Mouse (Mus musculus): ENCODE measurements around the gene Plagl1.
"Not testable (repeated sequence)": the region's sequence is repeated elsewhere in the genome, so short reads cannot be mapped to it uniquely, and the experiment has no call there.

The Plagl1 gene

DNA sequence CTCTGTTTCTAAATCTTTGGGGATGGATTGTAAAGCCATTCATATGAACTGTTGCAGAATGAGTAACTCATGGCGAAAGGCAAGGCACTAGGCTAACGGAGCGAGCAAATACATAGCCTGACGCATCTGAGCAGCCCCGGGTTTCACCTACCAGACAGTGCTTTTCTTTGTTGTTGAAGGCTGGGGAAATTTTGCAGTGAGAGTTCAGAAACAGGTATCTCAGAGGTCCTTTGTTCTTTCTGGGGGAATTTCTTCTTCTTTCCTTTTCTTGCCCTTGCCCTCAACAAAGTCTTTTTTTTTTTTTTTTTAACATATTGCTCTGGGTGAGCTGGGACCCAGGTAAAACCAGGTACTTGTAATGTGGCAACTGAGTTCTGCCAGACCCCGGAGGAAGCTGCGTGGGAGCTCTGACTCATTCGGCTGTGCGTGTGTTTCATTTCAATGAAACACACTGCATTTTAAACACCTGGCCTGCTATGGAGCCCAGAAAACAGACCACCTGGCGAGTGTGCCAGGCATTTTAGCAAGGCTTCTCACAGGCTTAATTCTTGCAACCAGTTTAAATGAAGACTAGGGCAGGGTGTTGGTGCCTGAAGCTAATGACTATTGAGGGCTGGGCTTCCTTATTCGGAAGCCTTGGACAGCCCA is at the start of gene Plagl1:
Plagl1 (plus strand) TSS at position 484 of the 648 bp plus-strand sequence.
- DNase-seq = no peak

DNA sequence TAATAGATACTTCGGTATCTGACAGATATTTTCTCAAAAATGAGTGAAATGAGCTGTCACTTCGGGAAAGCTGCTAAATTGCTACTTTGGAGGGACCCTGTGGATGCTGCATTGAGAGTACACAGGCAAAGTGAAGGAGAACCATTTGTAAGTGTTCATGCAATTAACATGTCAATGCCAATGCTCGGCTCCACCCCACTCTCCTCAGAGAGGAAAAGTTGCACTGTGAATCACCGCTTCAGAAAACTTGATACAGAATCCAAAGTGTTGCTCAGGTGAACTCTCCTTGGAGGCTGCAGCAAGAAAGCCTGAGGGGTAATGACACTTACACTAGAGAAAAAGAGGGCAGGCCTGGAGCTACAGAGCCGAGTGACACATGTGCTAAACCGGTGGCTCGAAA is 46.3 kb upstream of the Plagl1 start:
- no peak for DNase-seq

DNA sequence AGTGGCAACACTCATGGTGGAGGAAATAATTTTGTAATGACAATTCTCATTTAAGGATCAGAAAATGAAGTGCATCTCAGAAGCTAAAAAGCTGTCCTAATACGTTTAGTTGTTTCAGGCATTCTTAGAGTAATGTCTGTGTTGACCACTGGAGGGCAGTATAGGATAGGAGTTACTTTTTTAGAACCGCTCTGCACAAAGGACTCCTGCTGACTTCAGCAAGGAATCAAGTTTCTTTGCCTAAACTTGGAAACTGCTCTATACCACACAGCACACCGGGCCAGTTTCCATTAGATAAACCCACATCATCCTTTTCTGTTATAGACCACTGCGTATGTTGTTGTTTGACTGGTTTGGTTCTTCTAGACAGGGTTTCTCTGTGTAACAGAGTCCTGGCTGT is 43.7 kb upstream of the Plagl1 start:
- peak; percentile 50 to 59 for DNase-seq

DNA sequence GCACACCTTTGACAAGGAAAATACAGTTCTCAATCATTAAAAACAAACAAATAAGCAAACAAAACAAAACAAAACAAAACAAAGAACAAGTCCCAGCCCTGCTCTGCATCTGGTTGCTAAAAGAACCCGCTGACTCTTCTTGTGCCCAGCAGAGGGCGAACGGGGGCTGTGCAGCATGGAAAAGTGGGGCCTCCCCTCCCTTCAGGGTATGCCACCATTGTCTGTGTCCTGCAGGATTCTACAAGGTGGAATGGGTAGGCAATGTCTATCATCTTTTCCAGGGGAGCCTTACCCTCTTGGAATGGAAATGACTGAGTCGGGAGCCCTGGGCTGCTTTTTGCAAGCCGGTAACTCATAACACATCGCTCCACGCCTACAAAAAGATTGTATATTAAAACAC is 41.8 kb upstream of the Plagl1 start:
- DNase-seq = peak in 1 of 2 experiments; percentile 15

DNA sequence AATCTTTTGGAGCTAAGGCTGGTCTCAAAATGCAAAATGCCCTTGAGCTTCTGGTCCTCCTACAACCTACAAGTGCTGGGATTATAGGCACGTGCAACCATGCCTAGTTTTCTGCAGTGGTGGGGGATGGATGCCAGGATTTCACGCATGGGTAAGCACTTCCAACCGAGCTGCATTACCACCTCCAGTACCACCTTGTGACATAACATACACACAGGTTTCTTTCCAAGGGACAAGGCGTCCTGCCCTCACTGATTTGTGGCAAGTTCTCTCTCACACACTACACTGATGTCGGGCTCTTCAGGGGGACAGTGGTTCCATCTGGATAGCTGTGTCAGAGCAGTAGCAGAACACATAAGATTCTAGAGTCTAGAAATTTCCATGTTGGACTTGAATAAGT is 41.3 kb upstream of the Plagl1 start:
- DNase-seq = no peak

DNA sequence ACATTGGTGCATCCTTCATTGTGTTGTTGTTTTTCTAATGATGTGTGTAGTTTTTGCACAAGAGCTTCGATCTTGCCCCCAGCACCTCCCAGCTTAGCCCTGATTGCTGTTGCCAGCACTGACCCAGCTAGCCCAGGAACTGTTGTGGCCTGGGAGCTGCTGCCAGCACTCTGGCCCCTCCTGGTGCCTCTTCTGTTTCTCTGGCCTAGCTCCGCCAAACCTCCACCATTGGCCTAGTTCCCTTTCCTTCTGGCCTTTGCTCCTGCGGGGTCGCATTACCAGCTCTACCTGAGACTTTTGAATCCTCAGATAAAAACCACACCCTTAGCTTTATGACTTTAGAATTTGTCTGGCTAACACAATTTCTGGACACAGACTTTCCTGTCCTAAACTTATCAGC is 38.2 kb upstream of the Plagl1 start:
- DNase-seq = no peak

DNA sequence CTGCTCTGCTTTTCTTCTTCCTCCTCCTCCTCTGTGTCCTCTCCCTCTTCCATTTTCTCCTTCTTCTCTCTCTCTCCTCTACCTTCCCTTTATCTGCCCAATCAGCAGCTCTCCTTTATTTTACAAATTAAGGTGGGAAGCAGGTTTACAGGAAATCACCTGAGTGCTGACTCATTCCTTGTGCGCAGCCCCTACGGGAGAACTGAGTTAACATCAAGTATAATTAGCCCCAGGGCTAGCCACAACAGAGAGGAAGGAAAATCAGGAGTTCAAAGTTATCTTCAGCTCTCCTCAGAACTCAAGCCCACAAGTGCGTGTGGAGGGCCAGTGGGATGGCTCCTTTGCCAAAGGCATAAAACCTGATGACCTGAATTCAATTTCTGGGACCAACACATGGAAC is 36.3 kb upstream of the Plagl1 start:
- DNase-seq = not testable (repeated sequence)

DNA sequence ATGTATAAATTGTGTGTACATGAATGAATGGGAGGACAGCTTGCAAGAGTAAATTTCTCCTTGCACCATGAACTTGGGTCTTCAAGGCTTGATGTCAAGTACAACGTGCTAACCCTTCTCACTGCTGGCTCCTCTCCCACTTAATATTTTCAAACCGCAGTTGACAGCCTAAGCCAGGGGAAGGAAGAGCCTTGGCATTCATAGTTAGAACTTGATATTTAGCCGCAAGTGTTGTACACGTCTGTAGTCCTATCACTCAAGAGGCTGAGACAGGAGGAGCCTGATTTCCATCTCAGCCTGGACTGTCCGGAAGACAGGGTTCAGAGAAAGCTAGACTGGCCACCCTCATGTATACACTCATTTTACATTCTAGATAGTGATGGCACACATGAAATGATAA is 32.6 kb upstream of the Plagl1 start:
- no peak for DNase-seq

DNA sequence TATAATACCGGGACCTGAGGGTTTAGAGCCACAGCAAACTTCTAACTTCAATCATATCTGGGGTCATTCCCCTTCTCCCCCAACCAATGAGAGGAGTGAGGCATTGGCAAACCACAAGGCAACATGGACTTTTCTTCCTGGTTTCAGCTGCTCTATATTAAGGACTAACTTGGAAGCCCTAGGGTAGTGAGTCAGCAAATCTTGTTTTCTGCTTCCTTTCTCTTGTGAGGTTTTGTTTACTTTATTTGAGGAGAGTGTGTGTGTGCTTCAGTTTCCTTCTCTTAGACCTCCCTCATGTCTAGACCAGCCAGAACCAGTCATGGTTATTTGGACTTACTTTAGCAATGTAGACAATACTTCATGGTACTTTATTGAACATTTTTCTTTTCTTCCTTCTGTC is 32.1 kb upstream of the Plagl1 start:
- no peak for DNase-seq

DNA sequence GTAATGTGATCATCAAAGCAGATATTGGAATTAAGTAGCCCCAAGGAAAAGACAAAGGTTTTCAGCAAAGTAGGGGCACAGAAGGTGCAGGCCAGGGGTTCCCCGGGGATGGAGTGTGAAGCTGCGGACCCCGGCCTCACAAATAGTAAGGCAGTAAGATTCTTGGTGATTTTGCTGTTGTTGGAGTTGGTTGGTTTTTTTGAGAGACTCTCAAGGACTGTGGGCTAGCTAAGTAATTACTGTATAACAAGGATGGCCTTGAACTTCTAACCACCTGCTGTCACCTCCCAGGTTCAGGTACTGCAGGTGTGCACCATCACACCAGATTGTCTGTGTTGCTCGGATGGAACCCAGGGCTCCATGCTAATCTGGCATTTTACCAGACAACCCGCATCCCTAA is 30.9 kb upstream of the Plagl1 start:
- DNase-seq = no peak

DNA sequence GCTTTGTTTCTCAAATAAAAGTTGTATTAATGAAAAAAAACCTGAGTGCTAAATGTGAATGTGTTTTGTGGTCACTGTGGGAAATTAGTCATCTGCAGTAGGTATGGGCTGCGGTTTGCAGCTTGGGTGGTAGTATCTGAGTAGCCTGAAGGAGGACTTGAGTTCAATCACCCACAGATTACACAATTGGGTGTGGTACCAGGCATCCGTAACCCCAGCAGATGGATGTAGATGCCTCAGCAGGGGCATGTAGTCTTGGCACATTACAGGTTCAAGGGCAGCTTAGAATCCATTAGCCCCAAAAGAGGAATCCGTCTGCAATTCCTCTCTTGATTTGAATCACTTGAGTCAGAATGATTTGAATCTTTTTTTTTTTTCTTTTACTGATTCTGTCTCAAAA is 25.0 kb upstream of the Plagl1 start:
- DNase-seq = no peak

DNA sequence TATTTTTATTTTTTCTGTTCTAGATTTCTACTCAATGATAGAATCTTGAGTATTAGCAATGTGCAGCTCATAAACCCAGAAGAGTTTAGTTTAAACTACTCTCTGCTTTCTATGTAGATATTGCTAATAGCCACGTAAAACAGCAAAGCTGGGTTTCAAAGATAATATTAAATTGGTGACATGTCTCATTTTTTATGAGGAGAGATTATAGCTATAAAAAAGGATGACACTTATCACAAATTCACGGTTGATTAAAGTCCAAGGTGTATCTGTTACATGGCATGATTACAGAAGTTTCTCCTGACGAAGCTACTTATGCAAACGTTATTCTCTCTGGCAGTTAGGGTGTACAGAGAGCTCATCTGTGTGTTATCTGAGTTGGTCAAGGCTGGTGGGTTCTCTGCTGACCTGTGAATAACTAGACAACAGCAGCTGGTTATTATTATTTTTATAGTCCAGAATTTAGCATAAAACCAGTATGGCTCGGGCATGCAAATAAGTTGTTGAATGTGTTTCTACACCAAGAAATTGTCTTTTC is 20.6 kb upstream of the Plagl1 start:
- no peak for DNase-seq

DNA sequence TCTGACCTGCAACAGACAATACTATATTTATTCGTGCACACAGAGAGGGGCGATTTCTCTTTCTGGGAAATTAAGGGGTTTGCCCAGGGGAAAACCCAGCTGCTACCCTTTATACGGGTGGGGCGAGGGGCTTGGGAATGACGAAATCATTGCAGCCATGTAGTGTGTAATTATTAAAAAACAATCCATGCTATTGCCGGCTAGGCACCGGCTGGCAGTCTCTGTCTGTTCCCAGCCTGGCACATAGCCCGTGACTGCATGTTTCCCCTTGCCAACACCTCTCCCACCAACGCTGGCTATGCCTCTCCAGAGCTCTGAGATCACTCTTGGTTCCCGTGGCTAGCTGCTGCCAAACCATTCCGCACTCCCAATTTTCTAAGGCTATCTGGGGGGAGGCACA is 15.6 kb upstream of the Plagl1 start:
- no peak for DNase-seq

DNA sequence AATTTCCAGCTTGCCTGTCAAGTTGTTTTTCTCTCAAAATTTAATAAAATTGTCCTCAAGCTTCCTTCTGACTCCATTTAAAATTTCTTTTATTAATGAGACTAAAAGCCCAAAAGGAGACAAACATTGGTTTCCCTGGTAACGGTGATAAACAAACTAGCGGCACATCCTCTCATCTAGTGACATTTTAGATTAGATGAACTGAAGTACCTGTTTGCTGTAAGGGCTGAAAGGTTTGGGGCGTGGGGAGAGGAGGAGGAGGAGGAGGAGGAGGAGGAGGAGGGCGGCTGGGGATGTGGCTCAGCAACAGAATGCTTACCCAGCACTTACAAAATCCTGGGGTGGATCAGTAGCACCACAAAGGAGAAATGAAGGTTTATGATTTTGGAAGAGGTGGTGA is 12.5 kb upstream of the Plagl1 start:
- DNase-seq = no peak

DNA sequence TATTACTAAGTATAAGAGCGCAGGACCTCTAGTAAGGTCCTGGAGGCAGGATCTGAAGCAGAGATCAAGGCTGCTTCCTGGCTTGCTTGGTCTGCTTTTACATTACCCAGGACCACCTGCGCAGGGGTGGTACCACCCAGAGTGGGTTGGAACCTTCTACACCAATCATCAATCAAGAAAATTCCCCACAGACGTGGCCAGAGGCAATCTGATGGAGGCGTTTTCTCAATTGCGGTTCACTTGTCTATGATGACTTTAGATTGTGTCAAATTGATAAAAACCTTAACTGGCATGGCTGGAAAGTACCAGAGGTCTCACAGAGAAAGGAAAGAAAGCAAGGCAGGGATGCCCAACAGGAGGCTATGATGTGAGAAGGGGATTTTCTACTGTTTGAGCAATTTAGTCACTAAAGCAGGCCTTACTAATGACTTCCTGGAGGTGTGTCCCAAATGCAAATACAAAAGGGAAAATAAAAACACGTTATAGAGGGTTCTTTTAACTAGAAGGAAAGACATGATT is 3.4 kb upstream of the Plagl1 start:
- no peak for DNase-seq

DNA sequence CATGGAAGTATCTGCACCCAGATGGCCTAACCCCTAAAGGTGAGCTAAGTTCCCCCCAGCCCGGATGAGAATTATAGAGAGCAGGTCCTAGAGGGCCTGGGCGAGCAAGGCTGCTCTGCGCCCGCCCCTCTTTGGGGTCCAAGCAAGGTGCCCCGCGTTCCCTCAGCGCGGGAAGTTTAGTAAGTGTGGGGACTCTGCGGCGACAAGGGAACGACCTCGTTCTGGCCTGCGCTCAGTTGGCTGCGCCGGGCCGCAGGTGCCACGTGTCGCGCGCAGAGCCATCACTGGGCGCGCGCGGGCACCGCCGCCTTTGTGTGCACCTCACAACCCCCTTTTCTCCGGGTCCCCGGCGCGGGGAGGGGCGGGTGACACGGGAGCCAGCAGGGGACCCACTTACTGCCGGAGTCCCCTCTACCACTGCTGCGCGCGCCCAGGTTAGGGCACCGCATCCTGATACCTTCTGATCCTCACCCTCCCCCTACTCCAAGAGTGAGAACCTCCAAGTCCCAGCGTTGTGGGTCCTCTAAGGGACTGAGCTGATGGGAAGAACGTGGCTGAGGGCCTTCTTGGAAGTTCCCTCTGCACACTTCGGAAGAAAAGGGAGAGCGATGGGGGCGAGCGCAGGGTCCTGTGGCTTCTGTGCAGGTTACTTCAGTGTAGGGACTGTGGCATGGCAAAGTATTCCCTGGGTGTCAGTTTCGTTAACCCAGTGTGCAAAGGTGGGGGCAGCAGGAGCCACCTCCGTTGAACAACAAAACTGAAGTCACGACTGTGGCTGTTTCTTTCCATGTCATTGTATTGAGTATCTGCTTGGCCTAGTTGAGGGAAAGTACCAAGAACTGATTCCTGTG is 742 bp downstream of the Plagl1 start:
- DNase-seq = no peak

DNA sequence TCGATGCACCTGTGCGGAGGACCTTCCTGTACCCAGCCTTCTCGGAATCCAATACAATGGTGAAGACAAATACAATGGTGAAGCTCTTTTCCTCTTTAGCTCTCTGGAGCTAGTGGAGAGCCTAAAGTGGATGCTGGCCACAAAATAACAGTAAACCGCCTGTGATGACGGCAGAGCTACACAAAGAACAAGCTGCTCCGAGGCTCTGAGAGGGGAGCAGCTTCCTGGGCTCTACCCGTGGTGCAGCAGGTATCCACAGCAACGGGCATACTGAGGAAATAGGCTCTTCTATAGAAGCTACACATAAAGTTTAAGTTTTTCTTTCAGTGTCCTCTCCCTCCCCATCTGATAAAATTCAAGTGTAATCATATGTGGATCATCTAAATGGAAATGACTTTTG is 2.1 kb downstream of the Plagl1 start:
- no peak for DNase-seq

DNA sequence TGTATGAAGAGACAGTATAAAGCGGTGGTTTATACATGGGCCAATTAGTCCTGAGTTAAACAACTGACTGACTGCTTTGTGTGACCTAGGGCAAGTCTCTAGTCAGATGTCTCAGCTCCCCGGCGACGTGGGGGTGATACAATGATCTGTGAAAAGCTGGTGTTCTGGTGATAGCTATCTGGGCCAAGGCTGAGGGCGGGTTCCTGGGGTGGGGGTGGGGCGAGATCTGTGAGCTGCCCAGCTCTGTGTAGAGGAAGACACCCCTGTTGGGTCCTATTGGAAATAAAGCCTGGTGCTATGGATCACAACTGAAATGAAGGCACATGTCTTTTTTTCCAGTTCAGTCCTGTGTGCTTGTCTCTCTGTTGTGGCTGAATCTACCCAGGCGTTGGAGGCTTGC is 3.2 kb downstream of the Plagl1 start:
- no peak for DNase-seq

DNA sequence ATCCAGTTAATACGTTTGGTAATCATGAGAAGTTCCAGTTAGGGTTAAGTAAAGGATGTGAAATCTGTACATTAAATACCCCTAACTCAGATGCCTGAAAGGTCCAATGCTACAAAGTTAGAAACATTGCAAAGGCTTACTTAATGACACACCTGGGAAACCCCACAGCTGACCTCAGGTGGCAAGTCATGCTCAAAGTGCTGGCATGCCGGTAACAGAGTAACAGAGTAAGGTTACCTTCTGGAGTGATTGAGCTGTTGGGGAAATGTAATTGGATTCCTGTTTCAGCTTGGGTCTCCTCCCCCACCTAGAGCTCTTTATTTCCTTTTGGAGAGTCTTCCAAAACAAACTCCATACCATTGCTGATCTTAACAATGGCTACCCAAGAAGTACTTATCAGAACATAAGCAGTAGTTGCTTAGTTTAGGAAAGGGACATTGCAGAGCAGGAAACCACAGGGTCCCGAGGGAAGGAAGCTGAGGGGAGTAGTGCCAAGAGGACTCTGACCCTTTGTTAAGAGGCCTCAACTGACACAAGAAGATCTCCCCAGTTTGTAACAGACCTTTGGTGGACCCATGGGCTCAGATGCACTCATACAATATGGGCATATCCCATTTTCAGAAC is 4.9 kb downstream of the Plagl1 start:
- no peak for DNase-seq

DNA sequence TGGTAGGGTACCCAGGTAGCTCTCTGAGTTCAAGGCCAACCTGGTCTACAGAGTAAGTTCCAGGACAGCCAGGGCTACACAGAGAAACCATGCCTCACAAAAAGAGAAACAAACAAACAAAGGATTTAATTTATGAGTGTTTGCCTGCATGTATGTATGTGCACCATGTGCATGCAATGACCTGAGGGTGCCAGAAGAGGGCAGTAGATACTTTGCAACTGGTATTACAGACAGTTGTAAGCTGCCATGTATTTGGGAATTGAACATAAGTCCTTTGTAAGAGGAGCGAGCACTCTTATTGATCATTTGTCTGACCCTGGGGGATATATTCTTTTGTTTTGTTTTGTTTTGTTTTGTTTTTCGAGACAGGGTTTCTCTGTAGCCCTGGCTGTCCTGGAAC is 10.7 kb downstream of the Plagl1 start:
- no peak for DNase-seq

DNA sequence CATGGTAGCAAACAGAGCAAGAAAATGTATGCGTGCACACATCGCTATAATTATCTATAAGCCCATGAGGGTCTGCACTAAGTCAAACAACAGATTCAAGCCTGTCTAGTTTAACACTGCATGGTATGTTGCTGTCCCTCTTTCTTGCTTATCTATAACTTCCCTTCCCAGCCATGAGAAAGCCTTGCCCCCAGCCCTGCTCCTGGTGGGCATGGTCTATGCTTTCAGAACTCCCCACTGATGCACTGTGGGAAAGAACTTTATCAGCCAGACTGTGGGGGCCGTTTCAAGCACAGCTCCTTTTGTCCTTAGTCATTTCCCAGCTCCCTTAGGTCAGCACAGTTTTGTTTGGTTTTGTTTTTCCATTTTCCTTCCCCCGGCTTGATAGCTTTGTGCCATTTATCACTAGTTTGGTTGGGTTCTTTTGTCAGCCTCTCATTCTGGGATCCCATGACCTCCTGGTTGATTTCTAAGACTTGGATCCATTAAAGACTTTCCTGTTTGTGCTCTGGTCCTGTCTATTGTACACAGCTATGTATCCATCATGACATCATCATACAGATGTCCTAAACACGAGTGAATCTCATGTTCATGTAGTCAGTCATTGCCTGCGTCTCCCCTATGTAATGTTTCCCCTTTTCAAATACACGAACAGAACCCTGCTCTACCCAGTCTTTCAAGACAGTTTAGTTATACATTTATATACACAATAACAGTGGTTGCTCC is 16.7 kb downstream of the Plagl1 start:
- no peak for DNase-seq

DNA sequence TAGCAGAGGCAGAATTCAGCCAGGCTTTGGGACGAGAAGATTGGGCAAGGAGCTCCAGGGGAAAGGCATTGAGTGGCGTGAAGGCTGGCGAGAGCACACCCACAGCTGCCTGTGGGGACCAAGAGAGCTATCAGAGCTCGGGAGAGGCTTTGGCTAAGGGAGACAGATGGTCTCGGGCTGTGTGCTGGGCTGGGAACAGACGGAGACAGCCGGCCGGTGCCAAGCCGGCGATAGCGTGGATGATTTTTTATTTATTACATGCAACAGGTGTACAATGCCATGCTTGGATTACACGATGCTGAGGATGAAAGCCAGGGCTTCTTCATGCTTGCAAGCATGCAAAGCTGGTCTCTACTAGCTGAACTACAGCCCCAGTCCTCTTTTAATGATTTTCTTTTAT is 22.2 kb downstream of the Plagl1 start:
- peak; percentile 64 to 69 for DNase-seq

Data from cerebellum, adult 18-20 months (tissue).